Mouse (Mus musculus) thymus, postnatal 25 days (tissue): ENCODE results near the gene Eprs.
A peak's percentile ranks its signal among the peaks of the same experiment; 100 is the strongest.

Experiments used
- DNase-seq: peaks from one replicate; pipeline ENCODE4 v3.0.0; 2022

Eprs gene

GRCm38 (mm10) chr1:185452461-185452860, 89.6 kb downstream of the Eprs start:
- DNase-seq = no peak

DNA sequence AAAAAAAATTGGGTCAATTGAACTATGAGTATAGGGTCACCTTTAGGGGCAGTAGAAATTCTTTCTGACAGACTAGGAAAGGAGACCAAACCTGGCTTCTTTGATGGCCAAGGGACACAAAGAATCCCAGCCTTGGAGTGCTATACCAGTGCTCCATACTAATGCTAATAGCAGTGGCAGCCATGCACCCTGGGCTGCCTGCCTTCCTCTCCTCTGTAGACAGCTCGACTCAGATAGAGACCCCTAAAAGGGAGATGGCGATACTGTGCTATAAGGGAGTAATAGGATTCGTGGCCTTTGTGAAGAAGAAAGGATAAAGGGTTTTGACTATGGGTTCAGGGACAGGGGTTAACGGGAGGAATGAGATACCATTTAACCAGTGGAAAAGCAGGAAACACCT, 91.3 kb downstream of the Eprs start:
- no peak for DNase-seq

- no peak for DNase-seq
These were observed 91.7 kb downstream of the Eprs start, which contains the start of gene Slc30a10 for GRCm38 (mm10) chr1:185454575-185454954. Gene Slc30a10, plus strand, starts transcription at chr1:185454848.

DNA sequence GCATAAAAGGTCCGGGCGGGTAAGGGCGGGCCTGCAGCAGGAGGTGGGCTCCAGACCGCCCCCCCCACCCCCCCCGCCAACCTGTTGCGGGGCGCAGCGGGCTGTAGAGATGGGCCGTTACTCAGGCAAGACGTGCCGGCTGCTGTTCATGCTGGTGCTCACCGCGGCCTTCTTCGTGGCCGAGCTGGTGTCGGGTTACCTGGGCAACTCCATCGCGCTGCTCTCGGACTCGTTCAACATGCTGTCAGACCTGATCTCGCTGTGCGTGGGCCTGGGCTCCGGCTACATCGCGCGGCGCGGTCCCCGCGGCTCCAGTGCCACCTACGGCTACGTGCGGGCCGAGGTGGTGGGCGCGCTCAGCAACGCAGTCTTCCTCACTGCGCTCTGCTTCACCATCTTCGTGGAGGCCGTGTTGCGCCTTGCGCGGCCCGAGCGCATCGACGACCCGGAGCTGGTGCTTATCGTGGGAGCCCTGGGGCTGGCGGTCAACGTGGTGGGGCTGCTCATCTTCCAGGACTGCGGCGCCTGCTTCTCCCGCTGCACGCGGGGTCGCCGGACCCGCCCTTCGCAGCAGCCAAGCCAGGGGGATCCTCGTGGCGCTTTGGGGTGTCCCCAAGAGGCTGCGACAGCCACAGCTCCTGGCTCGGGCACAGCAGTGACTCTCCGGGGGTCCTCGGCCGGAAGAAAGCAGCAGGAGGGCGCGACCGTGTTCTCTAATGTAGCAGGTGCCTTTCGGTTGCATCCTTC, 92.3 kb downstream of the Eprs start:
- peak; percentile 1 for DNase-seq

GRCm38 (mm10) chr1:185456327-185456726, 93.5 kb downstream of the Eprs start:
- DNase-seq = no peak

DNA sequence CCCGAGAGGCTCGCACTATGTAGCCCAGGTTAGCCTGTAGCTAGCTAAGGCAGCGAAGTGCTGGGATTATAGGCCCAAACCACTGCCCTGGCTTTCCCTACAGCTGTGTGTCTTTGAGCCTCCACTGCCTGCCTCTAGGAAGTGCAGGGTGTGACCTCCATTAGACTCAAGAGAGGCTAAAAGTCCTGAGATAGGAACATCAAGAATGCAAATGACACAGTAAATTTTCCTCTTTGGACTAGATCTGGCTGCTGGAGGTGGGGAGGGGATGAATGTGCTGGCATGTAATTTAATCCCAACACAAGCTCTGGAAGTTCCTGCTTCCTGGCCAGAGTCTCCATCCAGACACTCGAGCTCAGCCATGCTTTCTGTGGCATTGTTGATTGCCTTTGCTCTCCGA, 97.3 kb downstream of the Eprs start:
- no peak for DNase-seq

DNA sequence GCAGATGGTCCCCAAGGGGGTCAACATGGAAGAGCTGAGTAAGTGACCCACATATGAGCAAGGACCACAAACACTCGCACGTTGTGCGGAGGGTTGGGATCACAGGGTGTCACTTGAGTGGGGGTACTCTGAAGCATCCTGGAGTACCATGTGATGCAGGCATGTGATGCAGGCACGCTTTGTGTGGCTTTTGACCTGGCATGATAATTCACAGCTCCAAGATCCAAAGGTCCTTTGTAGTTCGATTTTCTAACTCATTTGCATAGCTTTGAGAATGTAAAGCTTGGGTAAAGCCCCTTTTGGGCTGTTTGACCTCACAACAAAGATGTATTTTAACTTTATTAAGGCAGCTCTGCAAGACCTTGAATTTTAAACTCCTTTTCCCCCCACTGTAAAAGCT, 100.0 kb downstream of the Eprs start:
- no peak for DNase-seq

- no peak for DNase-seq
These were observed 106.7 kb downstream of the Eprs start for GRCm38 (mm10) chr1:185469551-185470021.

DNA sequence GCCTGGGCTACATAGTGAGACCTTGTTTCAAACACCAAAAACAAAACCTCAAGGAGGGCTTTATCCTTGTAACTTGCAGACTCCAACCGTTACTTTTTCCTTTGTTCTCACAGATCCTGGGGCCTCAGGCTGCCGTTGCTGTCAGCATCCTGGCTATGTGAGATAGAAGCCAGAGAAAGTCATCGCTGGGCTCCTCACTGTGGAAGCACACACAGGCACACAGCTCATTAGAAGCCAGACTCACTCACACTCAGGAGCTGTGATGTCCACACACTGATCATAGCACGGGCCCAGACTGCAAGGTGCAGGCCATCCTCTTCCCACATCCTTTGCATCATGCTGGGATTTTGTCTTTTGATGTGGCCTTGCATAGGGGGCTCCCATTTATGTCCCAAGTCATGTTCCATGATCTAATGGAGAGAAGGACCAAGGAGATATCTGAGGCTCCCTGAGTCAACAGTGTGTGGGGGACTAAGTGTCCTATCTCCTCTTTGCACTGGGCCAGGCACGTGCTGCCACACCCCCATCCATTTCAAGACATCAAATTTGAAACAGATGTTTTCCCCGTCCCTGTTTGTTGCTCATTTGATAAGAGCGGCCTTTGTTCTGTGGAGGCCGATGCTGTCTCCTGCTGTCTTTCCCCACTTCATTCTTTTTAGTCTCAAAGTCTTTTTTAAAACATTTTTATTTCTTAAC, 109.3 kb downstream of the Eprs start:
- DNase-seq = no peak

GRCm38 (mm10) chr1:185472730-185473129, 109.9 kb downstream of the Eprs start:
- no peak for DNase-seq

DNA sequence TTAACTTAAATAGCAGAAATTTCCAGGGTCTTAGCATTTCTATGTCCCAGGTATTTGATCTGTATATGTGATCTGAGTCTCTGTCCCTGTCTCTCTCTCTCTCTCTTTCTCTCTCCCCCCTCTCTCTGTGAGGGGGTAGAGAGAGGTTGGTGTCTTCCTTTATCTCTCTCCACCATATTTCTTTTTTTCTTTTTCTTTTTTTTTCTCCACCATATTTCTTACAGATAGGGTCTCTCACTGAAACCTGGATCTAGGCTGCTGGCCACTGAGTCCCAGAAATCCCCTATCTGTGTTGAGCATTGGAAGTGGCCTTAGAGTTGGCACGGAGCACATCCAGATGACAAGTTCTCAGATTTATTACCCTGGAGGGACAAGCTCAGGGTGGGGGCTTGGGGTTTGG, 110.6 kb downstream of the Eprs start:
- no peak for DNase-seq
